Mouse (Mus musculus) cerebellum, postnatal 36 days (tissue): ENCODE results near the gene Vmn1r22.
A peak's percentile ranks its signal among the peaks of the same experiment; 100 is the strongest.
"Not testable (repeated sequence)": the region's sequence is repeated elsewhere in the genome, so short reads cannot be mapped to it uniquely, and the experiment has no call there.

Source experiments
- DNase-seq, 2 experiments: peaks; one replicate each; pipeline ENCODE4 v3.0.0; 2021 to 2022; ENCODE audit warnings: mixed read lengths in 2 of 2

Gene Vmn1r22

DNA sequence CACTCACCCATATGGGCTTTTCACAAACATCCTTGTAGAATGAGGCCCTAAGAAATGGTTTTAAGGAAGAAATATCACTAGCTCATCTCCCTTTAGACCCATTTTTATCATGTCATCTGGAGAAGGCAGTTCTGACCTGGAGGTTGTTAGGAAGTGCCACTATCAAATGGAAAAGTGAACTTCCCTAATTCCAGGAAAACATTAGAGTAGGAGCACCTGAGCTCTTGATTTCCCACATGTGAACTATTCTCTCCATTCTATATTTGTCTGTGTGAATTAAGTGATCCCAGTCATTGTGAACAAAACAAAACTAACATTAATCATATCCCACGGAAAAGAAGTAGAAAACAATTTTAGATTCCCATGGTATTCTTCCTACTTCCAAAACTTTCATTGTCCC lies at the start of gene Vmn1r22:
TSS of gene Vmn1r22 (minus strand) at position 101 of the 400 bp plus-strand sequence.
- DNase-seq, result no peak

GRCm38 (mm10) chr6:57926738-57927137 lies 18.9 kb upstream of the Vmn1r22 start, which contains the start of gene Vmn1r23:
Gene Vmn1r23 (minus strand): TSS chr6:57926838.
- no peak for DNase-seq

DNA sequence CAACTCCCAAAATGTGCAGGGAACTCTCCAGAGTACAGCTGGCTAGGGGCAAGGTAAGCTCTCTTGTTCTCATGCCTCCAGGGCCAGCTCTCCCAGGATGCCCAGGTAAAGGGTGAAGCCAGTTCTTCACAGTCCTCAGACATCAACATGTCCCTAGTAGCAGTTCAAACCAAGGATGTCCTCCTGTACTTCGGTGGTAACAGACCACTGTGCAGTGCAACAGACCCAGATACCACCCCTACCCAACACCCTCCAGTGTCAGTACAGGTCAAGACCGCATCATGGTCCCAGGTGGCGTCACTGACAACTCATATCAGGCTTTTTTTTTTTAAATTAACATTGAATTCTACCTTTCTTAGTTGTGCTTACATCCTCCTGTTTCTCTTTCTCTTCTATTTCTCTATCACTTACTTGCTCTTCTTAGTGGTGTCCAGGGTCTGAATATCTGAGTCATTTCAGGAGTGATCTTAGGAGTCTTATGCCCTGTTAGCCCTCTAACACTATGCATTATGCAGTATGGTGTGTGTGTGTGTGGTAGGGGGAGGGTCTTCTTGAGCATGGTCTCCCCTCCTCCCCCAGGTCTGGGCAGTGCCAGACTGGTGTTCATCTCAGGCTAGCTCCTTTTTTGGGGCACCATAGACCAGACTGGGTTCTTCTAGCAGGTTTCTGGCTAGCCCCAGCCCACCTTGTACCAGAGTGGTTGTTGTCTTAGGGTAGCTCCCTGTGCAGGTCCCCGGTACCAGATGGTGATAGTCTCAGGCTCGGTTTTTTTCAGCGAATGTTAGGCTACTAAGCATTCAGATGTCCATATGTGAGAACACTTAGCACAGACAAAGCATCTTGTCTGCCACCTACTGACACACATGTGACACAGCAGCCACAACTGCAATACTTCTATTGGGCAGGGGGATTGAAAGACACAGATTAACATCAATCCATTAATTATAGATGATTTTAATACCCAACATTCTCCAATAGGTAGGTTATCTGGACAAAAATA lies 48.5 kb downstream of the Vmn1r22 start:
- peak in 1 of 2 experiments; percentile 9 for DNase-seq

GRCm38 (mm10) chr6:57851177-57851576 lies 56.7 kb downstream of the Vmn1r22 start:
- not testable (repeated sequence) for DNase-seq

DNA sequence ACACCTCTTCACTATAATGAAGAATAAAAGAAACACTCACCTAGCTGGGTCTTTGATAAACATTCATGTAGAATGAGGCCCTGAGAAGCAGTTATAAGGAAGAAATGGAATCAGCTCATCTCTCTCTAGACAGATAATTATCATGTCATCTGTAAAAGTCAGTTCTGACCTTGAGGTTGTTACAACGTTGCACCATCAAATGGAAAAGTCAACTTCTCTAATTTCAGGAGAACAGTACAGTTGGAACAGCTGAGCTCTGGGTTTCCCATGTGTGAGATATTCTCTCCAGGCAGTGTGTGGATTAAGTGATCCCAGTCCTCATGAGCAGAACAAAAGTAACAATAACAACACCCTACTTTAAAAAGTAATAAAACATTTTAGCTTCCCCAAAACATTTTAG lies 57.5 kb downstream of the Vmn1r22 start, which contains the start of gene Vmn1r21:
TSS of gene Vmn1r21 (minus strand) at position 58 of the 400 bp plus-strand sequence.
- no peak for DNase-seq
